Mouse (Mus musculus) heart, embryonic 11.5 days (tissue): ENCODE results near the gene Rab8a. TPM values are rescaled to one million over a fixed set of nuclear protein-coding genes. Genes with fewer than 3 reads are reported as not detected.

Experiments used
- ATAC-seq: fragments of 200-750 bp; cut with Nextera tagmentation; replicated peaks from 2 replicates; pipeline ENCODE4 v1.8.0; 2017; ENCODE audit warnings: moderate library complexity; ENCODE audit not compliant: insufficient number of reproducible peaks, low FRiP score, low TSS enrichment
- H3K27ac ChIP-seq: fragments of 300-500 bp; sonication (generic); 2 replicates; pipeline ENCODE4 v1.5.1; 2014; ENCODE audit warnings: mild to moderate bottlenecking, low read depth, low read length
- H3K27me3 ChIP-seq: fragments of 300-500 bp; sonication (generic); 2 replicates; pipeline ENCODE4 v1.6.1; 2014; ENCODE audit warnings: mild to moderate bottlenecking, low read length, mixed read lengths; ENCODE audit not compliant: control insufficient read depth, insufficient read depth
- H3K36me3 ChIP-seq: fragments of 300-500 bp; sonication (generic); 2 replicates; pipeline ENCODE4 v1.6.1; 2014; ENCODE audit warnings: mild to moderate bottlenecking, low read length, moderate library complexity, mixed read lengths; ENCODE audit not compliant: control insufficient read depth, insufficient read depth
- H3K4me1 ChIP-seq: fragments of 300-500 bp; sonication (generic); 2 replicates; pipeline ENCODE4 v1.6.1; 2014; ENCODE audit warnings: low read length; ENCODE audit not compliant: control insufficient read depth, insufficient read depth
- H3K4me2 ChIP-seq: fragments of 300-500 bp; sonication (generic); 2 replicates; pipeline ENCODE4 v1.6.1; 2014; ENCODE audit warnings: mild to moderate bottlenecking, moderate library complexity
- H3K4me3 ChIP-seq: fragments of 300-500 bp; sonication (generic); 2 replicates; pipeline ENCODE4 v1.5.1; 2014; ENCODE audit warnings: low read depth, low read length
- H3K9ac ChIP-seq: fragments of 300-500 bp; sonication (generic); 2 replicates; pipeline ENCODE4 v1.6.1; 2014; ENCODE audit warnings: mild to moderate bottlenecking, low read depth, low read length, moderate library complexity
- H3K9me3 ChIP-seq: fragments of 300-500 bp; sonication (generic); replicated peaks from 2 replicates; pipeline ENCODE4 v1.6.1; 2016; ENCODE audit warnings: low read length; ENCODE audit not compliant: control insufficient read depth
- WGBS: fragments of 180-500 bp; shearing (Covaris S2); extraction: QIAGEN DNeasy Blood & Tissue Kit; methylation state at CpG from one replicate; pipeline ENCODE4 v1.1.7; 2014; ENCODE audit not compliant: insufficient replicate concordance; 5-methylcytosine and 5-hydroxymethylcytosine counted together
- polyA plus RNA-seq: library from polyadenylated mRNA; unstranded; fragments of >200 nt; fragmentation: Nextera tagmentation; extraction: Ambion mirVana; gene quantifications from 2 replicates; pipeline ENCODE4 v1.2.1, GENCODE M21; 2014

The Rab8a gene
- polyA plus RNA-seq, 1 experiment from 2014 or later = 65.5 TPM

- no peak overlapping the region for H3K27ac ChIP-seq
- H3K4me2 ChIP-seq = no peak overlapping the region
- no peak overlapping the region for H3K9ac ChIP-seq
- WGBS = 76% methylated on average over 1 of the region's 1 CpGs
- ATAC-seq = no peak
- peaks cover 17% of the 10 kb centered on the region for H3K4me1 ChIP-seq
- H3K4me3 ChIP-seq = no peak overlapping the region
- H3K9me3 ChIP-seq = no peaks in the 10 kb centered on the region
- no peaks in the 10 kb centered on the region for H3K36me3 ChIP-seq
- no peaks in the 10 kb centered on the region for H3K27me3 ChIP-seq
These were observed 28.6 kb upstream of the Rab8a start for GRCm38 (mm10) chr8:72132417-72132816.

GRCm38 (mm10) chr8:72132891-72133290, 28.1 kb upstream of the Rab8a start:
- H3K4me2 ChIP-seq = no peak overlapping the region
- H3K27ac ChIP-seq = peak overlapping the region; percentile 23
- H3K36me3 ChIP-seq = no peaks in the 10 kb centered on the region
- WGBS = 65% methylated on average over 1 of the region's 1 CpGs
- no peaks in the 10 kb centered on the region for H3K9me3 ChIP-seq
- peaks cover 22% of the 10 kb centered on the region for H3K4me1 ChIP-seq
- no peak overlapping the region for H3K9ac ChIP-seq
- ATAC-seq = no peak
- no peak overlapping the region for H3K4me3 ChIP-seq
- H3K27me3 ChIP-seq = no peaks in the 10 kb centered on the region

GRCm38 (mm10) chr8:72133507-72133906, 27.5 kb upstream of the Rab8a start:
- peaks cover 22% of the 10 kb centered on the region for H3K4me1 ChIP-seq
- no peak overlapping the region for H3K9ac ChIP-seq
- H3K4me3 ChIP-seq = no peak overlapping the region
- H3K27me3 ChIP-seq = no peaks in the 10 kb centered on the region
- no peaks in the 10 kb centered on the region for H3K9me3 ChIP-seq
- H3K27ac ChIP-seq = peak overlapping the region; percentile 23
- ATAC-seq = no peak
- H3K36me3 ChIP-seq = peaks cover 3% of the 10 kb centered on the region
- no peak overlapping the region for H3K4me2 ChIP-seq
- WGBS = 14% methylated on average over 1 of the region's 1 CpGs

DNA sequence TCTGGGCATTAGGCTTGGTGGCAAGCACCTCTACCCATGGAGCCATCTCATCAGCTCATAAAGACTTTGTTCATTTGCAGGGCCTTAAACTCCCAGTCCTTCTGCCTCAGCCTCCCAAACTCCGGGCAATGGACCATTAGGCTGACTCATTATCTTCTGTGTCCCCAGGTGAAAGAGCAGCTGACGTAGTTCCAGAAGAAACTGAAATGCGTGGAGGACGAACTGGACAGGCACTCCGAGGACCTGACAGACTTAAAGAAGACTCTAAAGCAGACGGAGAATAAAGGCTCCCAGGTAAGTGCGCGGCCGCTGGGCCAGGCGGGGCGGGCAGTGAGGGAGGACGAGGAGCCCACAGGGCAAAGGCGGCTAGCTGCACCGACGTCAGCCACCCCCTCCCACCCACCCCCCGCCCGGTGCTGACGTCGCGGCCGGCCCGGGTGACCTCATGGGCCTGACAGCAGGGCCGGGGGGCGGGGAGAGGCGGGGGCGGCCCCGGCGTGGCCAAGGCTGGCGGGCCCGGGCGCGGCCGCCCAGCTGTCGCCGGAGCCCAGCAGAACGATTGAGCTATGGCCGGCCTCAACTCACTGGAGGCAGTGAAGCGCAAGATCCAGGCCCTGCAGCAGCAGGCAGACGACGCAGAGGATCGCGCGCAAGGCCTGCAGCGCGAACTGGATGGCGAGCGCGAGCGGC, 26.1 kb upstream of the Rab8a start, which contains the start of gene Tpm4:
TSS of gene Tpm4 (plus strand) at position 220 of the 690 bp plus-strand sequence.
- Histone ChIP-seq H3K4me3 (peak within 1 kb of the TSS; percentile 91), H3K4me1 (peaks cover 22% of the 10 kb centered on the region), H3K27me3 (no peaks in the 10 kb centered on the region), H3K4me2 (peak within 1 kb of the TSS; percentile 88), H3K9ac (peak within 1 kb of the TSS; percentile 100), H3K36me3 (peaks cover 17% of the 10 kb centered on the region), H3K27ac (peak within 1 kb of the TSS; percentile 100), H3K9me3 (no peaks in the 10 kb centered on the region)
- peak; percentile 85 for ATAC-seq
- WGBS = 1% methylated on average over 49 of the region's 49 CpGs

DNA sequence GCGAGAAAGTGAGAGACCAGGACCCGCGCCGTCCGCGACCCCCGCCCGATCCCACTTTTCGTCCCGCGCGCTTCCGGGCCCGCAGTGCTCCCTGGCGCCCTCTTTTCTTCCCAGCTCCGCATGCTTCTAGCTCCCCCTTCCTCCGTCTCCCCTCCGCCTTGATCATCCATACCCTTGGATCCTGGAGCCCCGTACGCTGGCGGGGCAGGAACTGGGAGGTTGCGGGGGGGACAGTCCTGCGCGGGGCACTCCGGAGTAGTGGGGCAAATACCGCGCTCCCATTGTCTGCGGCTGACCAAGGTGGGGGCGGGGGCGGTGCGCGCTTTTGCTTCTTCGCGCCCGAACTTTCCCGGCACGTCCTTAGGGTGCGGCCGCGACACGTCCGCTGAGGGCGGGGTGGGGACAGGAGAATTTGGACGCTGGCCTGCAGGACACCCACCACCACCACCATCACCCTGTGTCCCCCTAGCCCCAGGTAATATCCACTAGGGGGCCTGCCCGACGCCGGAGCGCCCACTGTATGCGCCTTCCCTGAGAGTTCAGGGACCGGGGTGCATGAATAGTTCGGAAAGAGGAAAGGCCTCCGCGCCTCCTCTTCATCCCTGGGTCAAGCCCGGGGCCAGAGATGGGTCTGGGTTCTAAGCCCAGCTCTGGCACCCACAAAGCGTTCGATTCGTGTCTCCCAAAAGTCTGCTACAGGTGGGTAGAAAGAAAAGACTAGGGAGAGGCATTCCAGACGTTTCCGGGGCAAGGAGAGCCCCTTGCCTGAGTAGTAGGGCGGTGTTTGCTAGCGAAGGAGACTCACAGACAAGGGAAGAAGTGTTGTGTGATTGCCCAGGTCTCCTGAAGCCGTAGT, 25.3 kb upstream of the Rab8a start:
- Histone ChIP-seq H3K4me3 (peak overlapping the region; percentile 91), H3K9me3 (no peaks in the 10 kb centered on the region), H3K4me2 (peak overlapping the region; percentile 88), H3K27ac (peak overlapping the region; percentile 100), H3K9ac (peak overlapping the region; percentile 100), H3K27me3 (no peaks in the 10 kb centered on the region), H3K36me3 (peaks cover 22% of the 10 kb centered on the region), H3K4me1 (peaks cover 22% of the 10 kb centered on the region)
- 0% methylated on average over 61 of the region's 62 CpGs for WGBS
- ATAC-seq = peak; percentile 65

DNA sequence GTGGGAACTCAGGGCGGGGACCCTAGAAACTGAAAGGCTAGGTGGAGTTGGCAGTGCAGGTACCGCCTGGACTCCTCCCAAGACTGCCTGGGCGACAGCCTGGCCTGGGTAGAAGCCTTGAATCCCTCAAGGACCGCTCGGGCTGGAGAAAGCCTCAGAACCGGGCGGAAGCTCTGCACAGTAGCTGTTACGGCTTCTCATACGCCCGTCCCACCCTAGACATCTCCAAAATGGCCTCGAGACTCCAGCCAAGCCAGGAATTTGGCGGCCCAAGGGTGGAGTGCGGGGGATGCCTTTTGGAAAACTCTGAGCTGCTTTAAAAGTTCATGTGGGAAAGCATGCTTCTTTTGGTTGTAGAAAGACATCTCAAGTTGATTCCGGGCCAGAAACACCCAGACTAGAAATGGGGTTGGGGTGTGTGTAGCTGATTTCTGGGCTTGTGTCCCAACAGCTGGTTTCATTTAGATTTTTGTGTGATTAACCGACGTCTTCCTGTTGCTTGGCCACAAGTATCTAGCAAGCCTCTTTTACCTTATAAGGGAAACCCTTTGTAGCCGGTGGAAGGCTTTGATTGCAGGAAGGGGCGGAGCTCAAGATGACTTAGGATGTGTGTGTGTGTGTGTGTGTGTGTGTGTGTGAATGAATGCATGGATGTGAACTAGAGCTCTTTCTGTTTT, 24.6 kb upstream of the Rab8a start:
- Histone ChIP-seq H3K4me1 (peaks cover 18% of the 10 kb centered on the region), H3K9me3 (no peaks in the 10 kb centered on the region), H3K36me3 (peaks cover 27% of the 10 kb centered on the region), H3K27me3 (no peaks in the 10 kb centered on the region), H3K27ac (peak overlapping the region; percentile 100), H3K4me3 (peak overlapping the region; percentile 91), H3K9ac (peak overlapping the region; percentile 100), H3K4me2 (peak overlapping the region; percentile 88)
- peak; percentile 24; the same call in 1 of the 2 replicates for ATAC-seq
- WGBS = under 1% methylated on average over 18 of the region's 18 CpGs

DNA sequence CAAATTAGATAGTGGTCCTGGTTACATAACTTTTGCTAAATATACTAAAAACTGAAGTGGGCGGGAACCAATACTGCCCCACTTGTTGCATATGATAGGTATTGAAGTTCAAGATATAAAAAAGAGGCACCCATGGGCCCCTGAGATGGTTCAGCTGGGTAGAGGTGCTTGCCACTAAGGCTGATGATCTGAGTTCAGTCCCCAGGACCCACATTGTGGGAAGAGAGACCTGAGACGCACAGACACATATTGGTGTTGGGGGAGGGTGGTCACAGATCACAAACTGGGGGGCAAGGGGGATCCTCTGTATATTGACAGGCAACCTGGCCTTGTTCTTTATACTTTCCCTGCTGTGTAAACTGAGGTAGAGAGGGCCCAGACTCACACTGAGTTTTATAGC, 23.6 kb upstream of the Rab8a start:
- 81% methylated on average over 2 of the region's 2 CpGs for WGBS
- Histone ChIP-seq H3K4me2 (peak overlapping the region; percentile 88), H3K27me3 (no peaks in the 10 kb centered on the region), H3K4me1 (peaks cover 18% of the 10 kb centered on the region), H3K36me3 (peaks cover 37% of the 10 kb centered on the region), H3K4me3 (peak overlapping the region; percentile 91), H3K27ac (no peak overlapping the region), H3K9ac (0 out of 2 replicates have a peak overlapping the region, but pooled peaks have one; percentile 11), H3K9me3 (no peaks in the 10 kb centered on the region)
- no peak for ATAC-seq

DNA sequence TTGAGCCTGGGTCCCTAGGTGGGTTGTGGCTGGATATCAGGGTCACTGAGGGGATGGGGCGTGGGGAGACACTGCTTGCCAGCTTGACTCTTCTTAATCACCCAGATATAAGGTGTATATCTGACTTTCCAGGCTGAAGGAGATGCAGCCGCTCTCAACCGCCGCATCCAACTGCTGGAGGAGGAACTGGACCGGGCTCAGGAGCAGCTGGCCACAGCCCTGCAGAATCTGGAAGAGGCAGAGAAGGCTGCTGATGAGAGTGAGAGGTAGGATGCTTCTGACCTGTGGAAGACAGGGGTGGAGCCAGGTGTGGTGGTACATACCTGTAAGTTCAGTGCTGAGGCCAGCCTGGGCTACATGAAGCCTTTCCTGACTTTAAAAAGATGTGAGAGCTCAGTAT, 22.5 kb upstream of the Rab8a start:
- Histone ChIP-seq H3K27ac (no peak overlapping the region), H3K4me3 (no peak overlapping the region), H3K36me3 (peaks cover 47% of the 10 kb centered on the region), H3K4me2 (no peak overlapping the region), H3K9me3 (no peaks in the 10 kb centered on the region), H3K27me3 (no peaks in the 10 kb centered on the region), H3K4me1 (peaks cover 11% of the 10 kb centered on the region), H3K9ac (no peak overlapping the region)
- ATAC-seq = no peak
- 86% methylated on average over 5 of the region's 5 CpGs for WGBS
